Comparison of ENCODE assay signal across 15 mouse cellular contexts in the genomic region with DNA sequence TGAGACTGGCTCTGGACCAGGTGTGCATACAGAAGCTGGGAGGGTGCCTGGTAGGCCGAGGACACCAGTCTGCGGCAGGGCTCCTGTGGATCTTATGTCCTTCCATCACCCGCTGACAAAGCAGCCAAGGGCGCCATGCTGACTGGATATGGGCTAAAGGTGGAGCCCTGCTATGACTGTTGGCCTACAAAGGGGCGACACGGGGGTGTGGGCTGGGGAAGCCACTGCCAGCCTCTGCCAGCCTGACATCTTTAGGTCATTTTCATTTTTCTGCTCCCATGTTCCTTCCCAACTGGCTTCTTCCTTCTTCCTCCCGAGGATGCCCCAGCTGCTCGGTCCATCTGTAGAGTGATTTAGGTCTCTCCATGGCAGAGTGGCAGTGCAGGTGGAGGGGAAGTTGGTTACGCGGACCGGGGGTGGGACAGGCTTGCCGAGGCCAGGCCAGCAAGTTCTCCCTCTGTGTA.
A peak's percentile ranks its signal among the peaks of the same experiment; 100 is the strongest.
DNase-seq lines count a peak whose midpoint lies in the region; ATAC-seq and TF ChIP-seq lines count a peak whose summit lies in the region.
"Had no signal": no experiment of that assay in that cellular context is flagged by ENCODE, and none has a peak within 500 bp of the region (broad histone marks: within the 10 kb centered on the region; RNA-seq: fewer than 3 reads in every experiment).

No protein-coding gene starts in this region.

- no peak for ATAC-seq in heart, embryonic 11.5 days (replicated peaks; ENCODE audit: insufficient number of reproducible peaks, low FRiP score, low TSS enrichment)

- H3K36me3 ChIP-seq in heart, embryonic 10.5 days = no peaks in the 10 kb centered on the region; the same call in 1 of the 2 replicates
- no peaks in the 10 kb centered on the region for H3K36me3 ChIP-seq in heart, embryonic 11.5 days (ENCODE audit: control insufficient read depth, insufficient read depth, low read length)
- no peaks in the 10 kb centered on the region for H3K36me3 ChIP-seq in thymus, adult 2 months (ENCODE audit: control insufficient read depth, insufficient read depth, low read length)
- H3K36me3 ChIP-seq in limb, embryonic 10.5 days = peaks cover 11% of the 10 kb centered on the region; the same call in 1 of the 2 replicates
- H3K36me3 ChIP-seq: neural tube, embryonic 15.5 days had no signal

- H3K4me3 ChIP-seq in heart, embryonic 10.5 days = no peak overlapping the region
- no peak overlapping the region for H3K4me3 ChIP-seq in heart, embryonic 11.5 days (ENCODE audit: low read depth, low read length)
- H3K4me3 ChIP-seq in thymus, adult 2 months (ENCODE audit: control insufficient read depth, insufficient read depth, low read length) = no peak overlapping the region
- H3K4me3 ChIP-seq in limb, embryonic 10.5 days = no peak overlapping the region
- H3K4me3 ChIP-seq: neural tube, embryonic 15.5 days had no signal

- no peak for TF ChIP-seq CTCF in thymus, adult 2 months (IDR thresholded peaks at IDR 0.05; ENCODE audit: borderline replicate concordance, control insufficient read depth, extremely low read depth, insufficient read depth, low read length, poor library complexity)

- no peak overlapping the region for H3K9ac ChIP-seq in heart, embryonic 11.5 days (ENCODE audit: low read depth, low read length)
- H3K9ac ChIP-seq: lung, embryonic 14.5 days; neural tube, embryonic 15.5 days had no signal

- 78% methylated on average over 12 of the region's 12 CpGs for WGBS in heart, embryonic 10.5 days
- WGBS in heart, embryonic 11.5 days (ENCODE audit: insufficient replicate concordance) = 77% methylated on average over 12 of the region's 12 CpGs
- 55% methylated on average over 12 of the region's 12 CpGs for WGBS in thymus, adult 2 months
- 75% methylated on average over 12 of the region's 12 CpGs for WGBS in limb, embryonic 10.5 days

- peak overlapping the region; percentile 65 for H3K27ac ChIP-seq in heart, embryonic 10.5 days
- H3K27ac ChIP-seq in heart, embryonic 11.5 days (ENCODE audit: low read depth, low read length) = no peak overlapping the region
- peak overlapping the region; percentile 80 for H3K27ac ChIP-seq in thymus, adult 2 months (ENCODE audit: control insufficient read depth, insufficient read depth, low read length)
- peak overlapping the region; percentile 50; the same call in 1 of the 2 replicates for H3K27ac ChIP-seq in limb, embryonic 10.5 days
- H3K27ac ChIP-seq: neural tube, embryonic 15.5 days had no signal

- peaks cover 65% of the 10 kb centered on the region for H3K4me1 ChIP-seq in heart, embryonic 10.5 days
- peaks cover 51% of the 10 kb centered on the region for H3K4me1 ChIP-seq in heart, embryonic 11.5 days (ENCODE audit: control insufficient read depth, insufficient read depth, low read length)
- peaks cover 60% of the 10 kb centered on the region for H3K4me1 ChIP-seq in thymus, adult 2 months (replicated peaks; ENCODE audit: control insufficient read depth, insufficient read depth, low read length)
- peaks cover 69% of the 10 kb centered on the region for H3K4me1 ChIP-seq in limb, embryonic 10.5 days

- H3K4me2 ChIP-seq in heart, embryonic 11.5 days = no peak overlapping the region
- H3K4me2 ChIP-seq: lung, embryonic 14.5 days; neural tube, embryonic 15.5 days had no signal

- DNase-seq in heart, embryonic 10.5 days (ENCODE audit: low spot score) = no peak
- no peak for DNase-seq in thymus, adult 2 months
- no peak for DNase-seq in thymus, postnatal 0 days (ENCODE audit: low spot score)
- DNase-seq in limb, embryonic 10.5 days (ENCODE audit: low spot score) = no peak
- peak; percentile 44 for DNase-seq in thymus, postnatal 4 days
- DNase-seq in adrenal gland, adult 18-20 months (ENCODE audit: low spot score in 2 of 2) = no peak
- no peak for DNase-seq in lung, adult 18-20 months
- DNase-seq: adrenal gland, postnatal 14 days; gastrocnemius, postnatal 10 days; kidney, postnatal 14 days; lung, embryonic 14.5 days; right cerebral cortex, adult 18-20 months had no signal

- no peak for TF ChIP-seq POLR2A in thymus, adult 2 months (IDR thresholded peaks at IDR 0.05; ENCODE audit: control insufficient read depth, extremely low read depth, insufficient read depth, low read length, poor library complexity)

- no peaks in the 10 kb centered on the region for H3K9me3 ChIP-seq in heart, embryonic 10.5 days
- no peaks in the 10 kb centered on the region for H3K9me3 ChIP-seq in heart, embryonic 11.5 days (replicated peaks; ENCODE audit: control insufficient read depth, low read length)
- H3K9me3 ChIP-seq in limb, embryonic 10.5 days (replicated peaks) = no peaks in the 10 kb centered on the region
- H3K9me3 ChIP-seq: neural tube, embryonic 15.5 days had no signal

- no peaks in the 10 kb centered on the region for H3K27me3 ChIP-seq in heart, embryonic 10.5 days (ENCODE audit: insufficient read depth, poor library complexity, severe bottlenecking)
- H3K27me3 ChIP-seq in heart, embryonic 11.5 days (ENCODE audit: control insufficient read depth, insufficient read depth, low read length) = no peaks in the 10 kb centered on the region
- H3K27me3 ChIP-seq in thymus, adult 2 months (ENCODE audit: control insufficient read depth, insufficient read depth, low read length) = no peaks in the 10 kb centered on the region
- H3K27me3 ChIP-seq in limb, embryonic 10.5 days (ENCODE audit: low read depth, poor library complexity, severe bottlenecking) = no peaks in the 10 kb centered on the region
- H3K27me3 ChIP-seq: CH12.LX; neural tube, embryonic 15.5 days had no signal
